Mouse (Mus musculus) MEL (cell line): ENCODE measurements around the gene Vdac1.

ENCODE experiments used
- CTCF ChIP-seq, 3 experiments: IDR thresholded peaks in 2 of 3; conservative IDR thresholded peaks in 1 of 3; 2 replicates each; pipeline ENCODE4 v1.5.1; 2011 to 2012; ENCODE audit warnings: low read length in 3 of 3, low read depth in 2 of 3, mild to moderate bottlenecking in 2 of 3, improper control_type of control experiment in 1 of 3, inconsistent platforms in 1 of 3, mixed read lengths in 1 of 3, moderate library complexity in 1 of 3; ENCODE audit not compliant: control insufficient read depth in 1 of 3, insufficient read depth in 1 of 3, poor library complexity in 1 of 3, severe bottlenecking in 1 of 3
- HCFC1 ChIP-seq: IDR thresholded peaks from 2 replicates; pipeline ENCODE4 v1.6.1; 2012; ENCODE audit warnings: low read depth, mild to moderate bottlenecking, inconsistent platforms, low read length, improper control_type of control experiment, moderate library complexity
- JUND ChIP-seq: IDR thresholded peaks from 2 replicates; pipeline ENCODE4 v1.6.1; 2011; ENCODE audit warnings: low read depth, mild to moderate bottlenecking, improper control_type of control experiment, low read length
- POLR2A ChIP-seq, 2 experiments: IDR thresholded peaks; 2 replicates each; pipeline ENCODE4 v1.6.1; 2011 to 2012; ENCODE audit warnings: low read length in 2 of 2, mild to moderate bottlenecking in 2 of 2, control low read depth in 1 of 2, improper control_type of control experiment in 1 of 2, low read depth in 1 of 2, moderate library complexity in 1 of 2; ENCODE audit not compliant: control insufficient read depth in 1 of 2, insufficient read depth in 1 of 2, poor library complexity in 1 of 2

GRCm38 (mm10) chr11:52355601-52356000 is 5.1 kb upstream of the Vdac1 start:
- peak in 1 of 3 experiments; percentile 22; a peak in 1 of 6 replicates for TF ChIP-seq CTCF (IDR thresholded peaks at IDR 0.05 in 2 of 3, conservative IDR thresholded peaks at IDR 0.05 in 1 of 3; ENCODE audit: control insufficient read depth in 1 of 3, insufficient read depth in 1 of 3, low read depth in 2 of 3, low read length in 3 of 3, poor library complexity in 1 of 3, severe bottlenecking in 1 of 3)
- no peak for TF ChIP-seq POLR2A (IDR thresholded peaks at IDR 0.05; ENCODE audit: control insufficient read depth in 1 of 2, insufficient read depth in 1 of 2, low read depth in 1 of 2, low read length in 2 of 2, poor library complexity in 1 of 2)
- TF ChIP-seq JUND = no peak
- no peak for TF ChIP-seq HCFC1
